Mouse (Mus musculus) urinary bladder, adult 2 months (tissue): ENCODE measurements around the gene 4931429L15Rik. TPM values are rescaled to one million over a fixed set of nuclear protein-coding genes. Genes with fewer than 3 reads are reported as not detected.

ENCODE experiments used
- DNase-seq: peaks from one replicate; pipeline ENCODE4 v3.0.0; 2022; ENCODE audit warnings: low spot score
- polyA plus RNA-seq: library from polyadenylated mRNA; depleted of rRNA; stranded (reverse); fragments of >200 nt; gene quantifications from 2 replicates; pipeline ENCODE4 v1.2.3, GENCODE M21; 2012; rRNA removed

4931429L15Rik gene
- polyA plus RNA-seq, 1 experiment: not detected

DNA sequence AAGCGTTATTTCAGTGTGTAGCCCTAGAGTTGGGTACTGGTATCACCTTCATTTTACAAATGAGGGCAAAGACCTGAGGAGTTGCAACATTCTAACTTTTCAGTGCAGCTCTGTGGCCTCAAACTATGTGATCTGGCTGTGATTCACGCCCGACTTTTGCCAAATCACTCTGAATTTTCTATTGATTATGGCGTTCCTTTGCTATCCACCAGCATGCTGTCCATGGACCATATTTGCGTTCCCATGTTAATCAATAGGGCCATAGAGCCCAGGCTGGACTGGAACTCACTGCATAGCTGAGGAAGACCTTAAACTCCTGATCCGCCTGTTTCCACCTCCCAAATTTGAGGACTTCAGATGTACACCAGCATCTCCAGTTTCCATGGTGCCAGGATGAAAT is 60.7 kb downstream of the 4931429L15Rik start:
- no peak for DNase-seq

GRCm38 (mm10) chr9:46257546-46257945 is 62.2 kb downstream of the 4931429L15Rik start:
- no peak for DNase-seq

DNA sequence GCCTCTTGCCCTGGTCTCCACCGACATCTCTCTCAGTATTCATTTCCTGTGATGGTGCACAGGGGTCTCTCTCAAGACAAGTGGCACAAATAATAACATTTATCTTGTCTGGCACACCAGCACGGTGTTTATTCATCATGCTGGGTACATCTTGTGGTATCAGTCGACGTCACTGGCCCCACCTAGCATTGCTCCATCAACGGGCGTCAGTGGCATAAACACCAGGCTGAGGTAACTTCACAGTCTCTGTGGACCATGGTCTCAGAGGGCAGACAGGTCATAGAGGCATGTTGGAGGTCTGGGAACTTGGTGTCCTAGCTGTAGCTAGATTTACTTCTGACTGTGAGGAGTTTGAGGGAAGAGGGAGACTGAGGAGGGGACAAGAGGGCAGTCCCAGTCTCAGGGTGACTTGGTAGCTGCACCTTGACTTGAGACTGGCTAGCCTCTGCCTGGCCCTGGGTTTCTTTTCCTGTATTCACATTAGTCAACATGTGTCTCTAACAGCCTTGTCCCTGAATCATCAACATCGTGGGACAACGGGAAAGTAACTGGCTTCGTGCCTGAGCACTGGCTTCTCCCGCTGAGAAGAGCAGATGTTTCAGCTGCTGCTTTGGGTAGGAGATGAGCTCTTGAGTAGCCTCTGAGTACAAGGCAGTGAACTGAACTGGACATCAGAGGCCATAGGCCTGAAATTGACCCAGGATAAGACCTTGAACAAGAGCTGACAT is 63.0 kb downstream of the 4931429L15Rik start:
- DNase-seq: no peak

DNA sequence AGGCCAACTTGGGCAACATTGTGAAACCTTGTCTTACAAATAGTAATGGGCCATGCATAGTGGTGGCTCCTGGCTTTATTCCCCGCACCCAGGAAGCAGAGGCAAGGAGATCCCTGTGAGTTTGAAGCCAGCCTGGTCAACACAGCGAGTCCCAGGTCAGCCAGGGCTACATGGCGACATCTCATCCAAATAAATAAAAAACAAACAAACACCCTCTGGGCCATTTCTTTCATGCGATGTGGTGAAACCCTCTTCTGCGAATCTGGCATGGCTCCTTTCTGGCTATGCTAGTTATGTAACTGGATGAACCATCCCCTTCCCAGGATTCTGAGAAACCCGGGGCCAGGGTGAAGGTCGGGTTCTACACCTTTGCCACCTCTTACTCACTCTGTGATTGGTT is 63.6 kb downstream of the 4931429L15Rik start:
- DNase-seq: no peak

Other genes starting within 250 kb of the 4931429L15Rik start
- 0.51 and 0.87 TPM in 2 replicates for gene Apoa1, start 91.4 kb downstream of the 4931429L15Rik start, polyA plus RNA-seq
- gene Apoc3, start 84.3 kb downstream of the 4931429L15Rik start, polyA plus RNA-seq: 0.34 and 0.68 TPM in 2 replicates
- gene Apoa4, start 79.3 kb downstream of the 4931429L15Rik start, polyA plus RNA-seq: 0.04 TPM in 1 of 2 replicates, not detected in the other
- not detected in 2 replicates for gene Apoa5, start 51.4 kb downstream of the 4931429L15Rik start, polyA plus RNA-seq
- gene Zpr1, start 46.9 kb downstream of the 4931429L15Rik start, polyA plus RNA-seq: 30.3 and 33.5 TPM in 2 replicates
- gene Bud13, start 37.0 kb downstream of the 4931429L15Rik start, polyA plus RNA-seq: 9.8 and 9.9 TPM in 2 replicates